Mouse (Mus musculus): ENCODE measurements at regions not wholly inside any gene's neighbourhood (a gene's known extent, or its start where the extent isn't known, plus 50 kb on each side); places are given as distances from the start of the nearest gene placed in this dataset.

DNA sequence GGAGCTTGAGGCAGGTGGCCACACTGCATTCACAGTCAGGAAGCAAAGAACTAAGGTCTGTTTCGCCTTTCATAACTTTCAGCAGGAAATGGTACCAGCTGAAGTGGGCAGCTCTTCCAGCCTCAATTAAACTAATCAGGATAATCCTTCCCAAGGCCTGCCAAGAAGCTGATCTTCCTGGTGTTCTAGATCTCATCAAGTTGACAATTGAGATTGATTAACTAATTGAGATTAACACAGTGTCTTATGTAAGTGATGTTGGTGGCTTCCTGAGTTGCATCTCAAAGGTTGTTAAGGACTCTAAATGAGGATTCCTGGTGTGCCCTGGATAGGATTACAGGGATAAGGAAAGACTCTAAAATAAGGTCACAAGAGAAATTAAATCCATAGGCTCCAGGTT, 273.3 kb upstream of the Irx2 start:
- no peak for DNase-seq (ENCODE audit: low spot score in 2 of 2)

DNA sequence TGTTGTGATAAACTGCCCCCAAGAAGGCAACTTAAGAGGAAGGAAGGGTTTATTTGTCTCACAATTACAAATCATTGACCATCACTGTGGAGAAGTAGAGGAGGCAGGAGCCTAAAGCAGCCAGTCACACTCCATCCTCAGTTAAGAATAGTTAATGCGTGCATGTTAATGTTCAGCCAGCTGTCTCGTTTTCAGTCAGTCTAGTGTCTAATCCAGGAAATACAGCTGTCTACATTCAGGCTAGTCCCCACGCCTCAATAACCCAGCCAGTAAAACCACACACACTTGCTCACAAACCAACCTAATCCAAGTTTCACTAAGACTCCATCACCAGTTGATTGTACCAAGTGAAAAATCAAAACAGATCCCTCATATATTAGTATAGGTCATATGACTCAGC, 272.8 kb upstream of the Irx2 start:
- no peak for DNase-seq (ENCODE audit: low spot score in 2 of 2)

DNA sequence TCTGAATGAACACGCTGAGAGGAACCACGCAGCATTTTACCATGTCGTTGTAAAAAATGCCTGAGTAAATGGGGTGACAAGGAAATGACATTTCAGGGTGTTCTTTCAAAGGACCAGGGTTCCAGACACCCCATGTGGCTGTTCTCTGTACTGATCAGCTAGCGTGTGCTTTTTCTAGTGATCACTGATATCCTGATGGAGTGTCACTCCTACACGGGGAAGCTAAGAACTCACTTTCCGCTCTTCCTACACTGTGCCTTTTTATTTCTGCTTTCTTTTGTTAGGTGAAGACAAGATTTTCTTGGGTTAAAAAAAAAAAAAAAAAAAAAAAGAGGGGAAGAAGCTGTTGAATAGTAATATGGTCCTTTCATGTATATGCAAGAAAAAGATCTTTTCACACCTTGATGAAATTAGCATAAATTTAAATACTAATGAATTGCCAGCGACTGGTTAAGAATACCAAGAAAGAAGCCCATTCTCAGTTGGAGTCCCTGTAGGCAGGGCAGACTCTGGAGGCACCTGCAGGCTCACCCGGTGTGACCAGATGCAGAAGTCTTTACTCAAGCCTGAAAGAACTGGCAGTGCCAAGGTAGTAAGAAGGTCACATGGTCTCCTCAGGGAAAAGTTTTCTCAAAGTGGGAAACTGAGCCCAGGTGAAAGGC, 270.2 kb upstream of the Irx2 start:
- no peak for DNase-seq (ENCODE audit: low spot score in 2 of 2)

DNA sequence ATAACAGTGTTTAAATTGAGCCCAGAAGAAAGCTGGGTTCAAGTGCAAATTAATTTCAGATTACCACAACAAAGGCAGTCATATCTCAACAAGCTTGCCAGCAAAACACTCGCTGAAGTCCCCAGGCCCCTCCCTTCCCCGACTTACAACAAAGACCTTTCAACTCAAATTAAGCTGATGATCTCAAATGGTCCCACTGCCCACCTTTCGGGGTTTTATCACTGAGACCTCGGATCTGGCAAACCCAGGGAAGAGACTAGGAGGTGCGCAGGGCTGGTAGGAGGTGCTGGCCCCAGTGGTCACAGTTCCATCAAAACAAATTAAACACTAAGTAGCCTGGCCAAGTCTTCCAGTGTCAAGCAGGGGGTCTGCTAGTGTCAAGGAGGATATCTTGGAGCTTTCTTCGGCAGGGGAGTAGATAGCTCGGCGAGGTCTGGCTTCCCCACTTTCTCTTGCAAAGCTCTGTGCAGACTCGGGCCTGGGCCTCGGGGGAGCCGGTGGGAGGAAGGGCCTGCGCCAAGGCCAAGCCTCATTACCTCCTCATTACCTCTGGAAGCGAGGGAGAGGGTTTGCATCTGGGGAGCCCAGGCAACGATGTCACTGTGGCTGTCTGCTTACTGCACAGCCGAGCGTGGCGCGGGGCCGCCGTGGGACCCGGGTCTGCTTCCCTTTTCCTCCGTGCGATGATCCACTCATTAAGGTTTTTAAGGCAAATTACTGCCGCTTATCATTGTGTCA, 262.9 kb upstream of the Irx2 start:
- peak; percentile 10 to 24 for DNase-seq (ENCODE audit: low spot score in 2 of 2)

GRCm38 (mm10) chr13:72366281-72366680, 262.3 kb upstream of the Irx2 start:
- DNase-seq (ENCODE audit: low spot score in 2 of 2), result no peak

GRCm38 (mm10) chr13:72370131-72370530, 258.5 kb upstream of the Irx2 start:
- DNase-seq (ENCODE audit: low spot score in 2 of 2), result no peak

- no peak for DNase-seq (ENCODE audit: low spot score in 2 of 2)
These were observed 257.6 kb upstream of the Irx2 start for GRCm38 (mm10) chr13:72370997-72371396.

- no peak for DNase-seq (ENCODE audit: low spot score in 2 of 2)
These were observed 235.3 kb upstream of the Irx2 start for GRCm38 (mm10) chr13:72393366-72393765.

DNA sequence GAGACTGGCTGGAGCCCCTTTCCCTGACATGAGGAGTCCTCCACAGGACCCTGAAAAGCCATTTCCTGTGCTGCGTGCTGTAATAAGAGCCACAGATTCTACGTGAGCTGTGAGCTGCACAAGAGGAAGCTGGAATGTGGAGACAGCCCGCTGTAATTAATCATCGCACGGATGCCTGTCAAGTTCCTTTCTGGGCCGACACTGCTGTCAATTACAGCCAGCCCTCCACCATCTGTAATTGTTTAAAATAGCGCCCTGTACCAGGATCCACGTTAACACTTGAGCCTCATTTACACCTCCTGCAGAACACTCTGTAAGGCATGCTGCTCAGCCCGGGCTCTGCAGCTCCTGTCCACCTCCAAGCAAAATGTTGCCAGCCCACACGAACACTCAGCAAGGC, 227.9 kb upstream of the Irx2 start:
- no peak for DNase-seq (ENCODE audit: low spot score in 2 of 2)

DNA sequence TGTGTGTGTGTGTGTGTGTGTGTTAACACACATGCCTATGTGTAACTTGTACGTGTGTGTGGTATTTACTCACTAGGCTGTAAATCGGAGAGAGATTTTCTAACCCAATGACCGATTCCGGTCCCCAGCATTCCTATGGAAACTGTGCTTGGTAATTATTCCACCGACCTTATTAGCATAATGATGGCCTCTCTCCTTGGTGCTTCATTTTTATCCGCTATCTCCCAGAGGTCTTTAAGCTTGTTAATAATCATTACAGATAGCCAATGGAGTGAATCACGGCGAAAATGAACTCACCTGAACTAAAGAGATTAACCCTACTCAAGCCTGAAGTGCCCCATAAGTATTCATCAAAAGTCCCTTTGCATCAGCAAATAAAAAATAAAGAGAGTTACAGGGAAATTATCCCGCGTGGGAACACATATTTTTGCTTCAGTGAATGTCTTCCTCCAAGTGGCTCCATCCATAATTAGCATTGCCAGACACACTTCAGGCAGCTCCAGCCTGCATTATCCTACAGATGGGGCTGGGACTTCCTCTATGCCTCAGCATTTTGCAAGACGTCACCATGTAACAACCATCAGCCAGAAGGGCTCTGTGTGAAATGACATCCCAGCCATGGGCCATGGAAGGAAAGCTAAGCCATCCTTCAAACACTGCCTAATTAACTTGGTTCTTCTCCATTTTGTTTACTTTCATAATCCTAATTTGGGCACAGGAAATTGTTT, 219.2 kb upstream of the Irx2 start:
- DNase-seq (ENCODE audit: low spot score in 2 of 2), result no peak

DNA sequence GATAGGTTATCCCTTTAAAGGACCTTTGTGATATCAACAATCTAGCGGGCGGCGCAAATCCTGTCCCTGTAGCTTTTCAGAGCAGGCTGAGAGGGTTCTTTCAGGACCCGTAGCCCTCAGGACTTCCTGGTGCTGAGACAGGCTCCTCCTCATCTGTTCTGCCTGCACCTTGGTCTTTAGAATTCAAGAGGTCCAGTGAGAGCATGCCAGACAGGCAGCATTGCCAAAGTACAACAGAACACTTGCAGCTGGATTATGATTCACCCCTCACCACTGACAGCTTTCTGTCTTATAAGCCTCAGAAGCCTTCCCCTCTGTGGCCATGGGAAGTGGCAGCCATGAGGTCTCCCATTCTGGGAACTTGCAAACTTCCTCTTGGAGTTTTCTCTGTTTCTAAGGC, 216.0 kb upstream of the Irx2 start:
- no peak for DNase-seq (ENCODE audit: low spot score in 2 of 2)

DNA sequence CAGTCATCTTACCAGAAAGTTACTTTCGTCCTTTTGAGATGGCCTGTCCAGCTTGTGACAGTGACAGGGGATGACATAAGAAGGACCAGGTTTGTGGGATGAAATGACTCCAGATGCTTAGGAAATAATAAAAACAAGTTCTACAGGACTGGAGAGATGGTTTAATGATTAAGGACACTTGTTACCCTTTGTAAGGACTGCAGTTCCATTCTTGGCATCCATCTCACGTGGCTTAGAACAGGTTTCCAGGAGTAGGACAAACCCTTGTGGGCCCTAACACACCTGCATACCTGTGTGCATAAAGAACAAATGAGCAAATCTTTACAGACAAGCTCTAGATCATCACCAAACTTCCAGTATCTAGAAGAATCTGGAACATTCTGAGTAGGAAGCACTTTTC, 211.6 kb upstream of the Irx2 start:
- DNase-seq (ENCODE audit: low spot score in 2 of 2), result no peak

DNA sequence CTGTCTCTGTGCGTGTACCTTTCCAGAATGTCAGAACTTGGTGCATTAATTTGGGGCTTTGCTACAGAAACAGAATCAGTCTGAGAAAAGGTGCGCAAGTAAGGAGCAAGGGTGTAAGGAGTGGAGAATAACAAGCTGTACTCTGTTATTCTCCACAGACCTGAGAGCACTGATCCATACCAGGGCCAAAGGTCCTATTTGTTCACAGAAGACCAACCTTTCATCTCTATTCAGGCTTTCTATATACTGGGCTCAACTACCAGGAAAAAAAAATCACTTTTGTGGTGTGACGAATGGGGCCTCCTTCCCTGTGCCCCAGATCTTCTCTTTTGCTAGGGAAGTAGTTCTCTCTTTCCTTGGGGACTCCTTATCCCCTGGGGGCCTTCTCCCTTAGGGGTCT, 210.8 kb upstream of the Irx2 start:
- no peak for DNase-seq (ENCODE audit: low spot score in 2 of 2)

GRCm38 (mm10) chr13:72418285-72418684, 210.3 kb upstream of the Irx2 start:
- DNase-seq (ENCODE audit: low spot score in 2 of 2), result no peak

DNA sequence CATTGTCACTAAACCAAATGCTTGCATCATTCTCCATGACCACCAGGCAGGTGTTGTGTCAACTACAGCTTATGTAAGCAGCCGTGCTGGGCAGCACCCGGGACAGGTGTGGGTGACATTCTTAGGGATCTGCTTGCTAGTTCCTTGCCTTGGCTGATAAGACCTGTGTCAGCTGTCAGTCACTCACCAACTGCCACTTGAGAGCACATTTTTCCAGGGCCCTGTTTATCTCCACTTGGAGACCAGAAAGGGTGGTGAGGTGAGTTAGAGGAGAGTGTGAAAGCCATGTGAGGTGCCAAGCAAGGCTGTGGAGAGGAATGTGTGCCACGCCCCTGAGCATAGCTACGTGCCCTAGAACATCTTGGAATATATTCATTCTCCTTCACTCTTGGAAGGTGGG, 209.1 kb upstream of the Irx2 start:
- DNase-seq (ENCODE audit: low spot score in 2 of 2), result no peak

DNA sequence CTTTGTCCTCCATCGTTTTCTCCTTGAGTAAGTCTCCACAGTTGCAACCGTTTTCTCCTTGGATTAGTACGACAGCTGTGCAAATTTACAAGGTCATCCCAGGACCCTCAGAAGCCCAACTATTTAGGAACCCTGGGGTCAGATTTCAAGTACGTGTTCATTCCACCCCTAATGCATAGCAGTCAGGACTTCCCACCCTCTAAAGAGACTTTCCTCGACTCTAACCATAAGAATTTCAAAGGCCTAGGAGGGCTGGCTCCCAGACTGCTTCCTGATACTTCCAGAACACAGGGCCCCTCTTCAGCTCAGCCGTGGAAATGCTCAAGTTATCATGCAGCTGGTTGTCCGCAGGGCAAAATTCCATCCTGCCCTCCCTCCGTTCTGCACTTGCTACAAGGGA, 202.7 kb upstream of the Irx2 start:
- no peak for DNase-seq (ENCODE audit: low spot score in 2 of 2)

DNA sequence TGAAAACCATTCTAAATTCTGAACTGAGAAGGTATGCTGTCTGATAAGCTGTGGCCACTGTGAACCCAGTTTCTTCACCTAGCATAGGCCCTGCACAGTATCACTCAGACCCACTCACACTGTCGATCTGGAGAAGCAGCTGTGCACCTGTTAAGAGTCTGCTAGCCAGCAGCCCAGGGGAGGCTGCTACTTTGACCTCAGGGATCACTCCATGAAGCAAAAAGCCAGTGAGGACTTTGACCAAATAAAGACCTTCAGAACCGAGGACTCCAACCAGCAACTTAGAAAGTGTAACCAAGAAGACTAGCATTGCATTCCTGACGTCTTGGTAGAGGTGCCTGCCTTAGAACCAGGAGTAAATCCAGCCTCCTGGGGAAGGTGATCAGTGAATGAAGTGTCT, 183.3 kb upstream of the Irx2 start:
- DNase-seq (ENCODE audit: low spot score in 2 of 2), result no peak

- DNase-seq (ENCODE audit: low spot score in 2 of 2), result no peak
These were observed 180.1 kb upstream of the Irx2 start for GRCm38 (mm10) chr13:72448458-72449058.

- no peak for DNase-seq (ENCODE audit: low spot score in 2 of 2)
These were observed 133.3 kb upstream of the Irx2 start for GRCm38 (mm10) chr13:72495353-72495752.

GRCm38 (mm10) chr13:72497036-72497435, 131.6 kb upstream of the Irx2 start:
- no peak for DNase-seq (ENCODE audit: low spot score in 2 of 2)

GRCm38 (mm10) chr13:72497521-72497920, 131.1 kb upstream of the Irx2 start:
- DNase-seq (ENCODE audit: low spot score in 2 of 2), result no peak

- no peak for DNase-seq (ENCODE audit: low spot score in 2 of 2)
These were observed 122.7 kb upstream of the Irx2 start for GRCm38 (mm10) chr13:72505954-72506353.

- no peak for DNase-seq (ENCODE audit: low spot score in 2 of 2)
These were observed 90.0 kb upstream of the Irx2 start for GRCm38 (mm10) chr13:72538633-72539032.
